Mouse (Mus musculus): ENCODE results near the gene Cdyl2.

GRCm38 (mm10) chr8:116673052-116673451 is 59.7 kb downstream of the Cdyl2 start:
- TF ChIP-seq CTCF (IDR thresholded peaks at IDR 0.05) (no peak), EP300 (IDR thresholded peaks at IDR 0.05) (no peak)

Measured in lung, postnatal 0 days (tissue).